Mouse (Mus musculus): ENCODE measurements around the gene Abat. TPM values are rescaled to one million over a fixed set of nuclear protein-coding genes. Genes with fewer than 3 reads are reported as not detected.
A peak's percentile ranks its signal among the peaks of the same experiment; 100 is the strongest.

Abat gene
- polyA plus RNA-seq, 1 experiment = 9.5 TPM

GRCm38 (mm10) chr16:8491743-8492490 lies 21.3 kb upstream of the Abat start:
- 62% methylated on average over 13 of the region's 13 CpGs for WGBS
- no peak overlapping the region for H3K4me3 ChIP-seq (ENCODE audit: control insufficient read depth, insufficient read depth, low read length)
- H3K27me3 ChIP-seq (ENCODE audit: control insufficient read depth, insufficient read depth, low read length) = no peaks in the 10 kb centered on the region
- H3K36me3 ChIP-seq (ENCODE audit: control insufficient read depth, insufficient read depth, low read length) = no peaks in the 10 kb centered on the region
- no peak overlapping the region for H3K27ac ChIP-seq (ENCODE audit: control insufficient read depth, insufficient read depth, low read length)
- TF ChIP-seq POLR2A (IDR thresholded peaks at IDR 0.05; ENCODE audit: control insufficient read depth, extremely low read depth, insufficient read depth, low read length, poor library complexity) = no peak
- no peak for TF ChIP-seq CTCF (IDR thresholded peaks at IDR 0.05; ENCODE audit: borderline replicate concordance, control insufficient read depth, extremely low read depth, insufficient read depth, low read length, poor library complexity)
- DNase-seq = no peak
- no peaks in the 10 kb centered on the region for H3K4me1 ChIP-seq (replicated peaks; ENCODE audit: control insufficient read depth, insufficient read depth, low read length)

GRCm38 (mm10) chr16:8494268-8494667 lies 19.0 kb upstream of the Abat start:
- H3K4me3 ChIP-seq (ENCODE audit: control insufficient read depth, insufficient read depth, low read length) = no peak overlapping the region
- no peak overlapping the region for H3K27ac ChIP-seq (ENCODE audit: control insufficient read depth, insufficient read depth, low read length)
- DNase-seq = peak; percentile 63
- H3K36me3 ChIP-seq (ENCODE audit: control insufficient read depth, insufficient read depth, low read length) = no peaks in the 10 kb centered on the region
- TF ChIP-seq CTCF (IDR thresholded peaks at IDR 0.05; ENCODE audit: borderline replicate concordance, control insufficient read depth, extremely low read depth, insufficient read depth, low read length, poor library complexity) = no peak
- TF ChIP-seq POLR2A (IDR thresholded peaks at IDR 0.05; ENCODE audit: control insufficient read depth, extremely low read depth, insufficient read depth, low read length, poor library complexity) = no peak
- H3K27me3 ChIP-seq (ENCODE audit: control insufficient read depth, insufficient read depth, low read length) = no peaks in the 10 kb centered on the region
- WGBS = 26% methylated on average over 4 of the region's 4 CpGs
- no peaks in the 10 kb centered on the region for H3K4me1 ChIP-seq (replicated peaks; ENCODE audit: control insufficient read depth, insufficient read depth, low read length)

- Histone ChIP-seq H3K27me3 (ENCODE audit: control insufficient read depth, insufficient read depth, low read length) (no peaks in the 10 kb centered on the region), H3K36me3 (ENCODE audit: control insufficient read depth, insufficient read depth, low read length) (no peaks in the 10 kb centered on the region), H3K4me3 (ENCODE audit: control insufficient read depth, insufficient read depth, low read length) (no peak overlapping the region), H3K4me1 (replicated peaks; ENCODE audit: control insufficient read depth, insufficient read depth, low read length) (no peaks in the 10 kb centered on the region), H3K27ac (ENCODE audit: control insufficient read depth, insufficient read depth, low read length) (no peak overlapping the region)
- no peak for DNase-seq
- WGBS = 77% methylated on average over 2 of the region's 2 CpGs
- no peak for TF ChIP-seq CTCF (IDR thresholded peaks at IDR 0.05; ENCODE audit: borderline replicate concordance, control insufficient read depth, extremely low read depth, insufficient read depth, low read length, poor library complexity)
- no peak for TF ChIP-seq POLR2A (IDR thresholded peaks at IDR 0.05; ENCODE audit: control insufficient read depth, extremely low read depth, insufficient read depth, low read length, poor library complexity)
These were observed 16.3 kb upstream of the Abat start for GRCm38 (mm10) chr16:8496967-8497366.

GRCm38 (mm10) chr16:8504271-8504670 lies 9.0 kb upstream of the Abat start:
- no peak for DNase-seq
- no peaks in the 10 kb centered on the region for H3K27me3 ChIP-seq (ENCODE audit: control insufficient read depth, insufficient read depth, low read length)
- no peak overlapping the region for H3K27ac ChIP-seq (ENCODE audit: control insufficient read depth, insufficient read depth, low read length)
- no peaks in the 10 kb centered on the region for H3K36me3 ChIP-seq (ENCODE audit: control insufficient read depth, insufficient read depth, low read length)
- TF ChIP-seq POLR2A (IDR thresholded peaks at IDR 0.05; ENCODE audit: control insufficient read depth, extremely low read depth, insufficient read depth, low read length, poor library complexity) = no peak
- no peak for TF ChIP-seq CTCF (IDR thresholded peaks at IDR 0.05; ENCODE audit: borderline replicate concordance, control insufficient read depth, extremely low read depth, insufficient read depth, low read length, poor library complexity)
- no peak overlapping the region for H3K4me3 ChIP-seq (ENCODE audit: control insufficient read depth, insufficient read depth, low read length)
- H3K4me1 ChIP-seq (replicated peaks; ENCODE audit: control insufficient read depth, insufficient read depth, low read length) = no peaks in the 10 kb centered on the region
- 44% methylated on average over 2 of the region's 2 CpGs for WGBS

- Histone ChIP-seq H3K4me3 (ENCODE audit: control insufficient read depth, insufficient read depth, low read length) (no peak overlapping the region), H3K27ac (ENCODE audit: control insufficient read depth, insufficient read depth, low read length) (no peak overlapping the region), H3K36me3 (ENCODE audit: control insufficient read depth, insufficient read depth, low read length) (no peaks in the 10 kb centered on the region), H3K27me3 (ENCODE audit: control insufficient read depth, insufficient read depth, low read length) (no peaks in the 10 kb centered on the region; the same call in 1 of the 2 replicates), H3K4me1 (replicated peaks; ENCODE audit: control insufficient read depth, insufficient read depth, low read length) (no peaks in the 10 kb centered on the region; the same call in 1 of the 2 replicates)
- TF ChIP-seq POLR2A (IDR thresholded peaks at IDR 0.05; ENCODE audit: control insufficient read depth, extremely low read depth, insufficient read depth, low read length, poor library complexity) = no peak
- TF ChIP-seq CTCF (IDR thresholded peaks at IDR 0.05; ENCODE audit: borderline replicate concordance, control insufficient read depth, extremely low read depth, insufficient read depth, low read length, poor library complexity) = no peak
- no peak for DNase-seq
- WGBS = 83% methylated on average over 5 of the region's 5 CpGs
These were observed 3.3 kb upstream of the Abat start for GRCm38 (mm10) chr16:8509894-8510293.

- DNase-seq = no peak
- WGBS = 13% methylated on average over 5 of the region's 5 CpGs
- no peaks in the 10 kb centered on the region; the same call in 1 of the 2 replicates for H3K4me1 ChIP-seq (replicated peaks; ENCODE audit: control insufficient read depth, insufficient read depth, low read length)
- no peak overlapping the region for H3K27ac ChIP-seq (ENCODE audit: control insufficient read depth, insufficient read depth, low read length)
- H3K36me3 ChIP-seq (ENCODE audit: control insufficient read depth, insufficient read depth, low read length) = no peaks in the 10 kb centered on the region
- H3K4me3 ChIP-seq (ENCODE audit: control insufficient read depth, insufficient read depth, low read length) = no peak overlapping the region
- TF ChIP-seq POLR2A (IDR thresholded peaks at IDR 0.05; ENCODE audit: control insufficient read depth, extremely low read depth, insufficient read depth, low read length, poor library complexity) (no peak), CTCF (IDR thresholded peaks at IDR 0.05; ENCODE audit: borderline replicate concordance, control insufficient read depth, extremely low read depth, insufficient read depth, low read length, poor library complexity) (no peak)
- H3K27me3 ChIP-seq (ENCODE audit: control insufficient read depth, insufficient read depth, low read length) = no peaks in the 10 kb centered on the region; the same call in 1 of the 2 replicates
These were observed 399 bp upstream of the Abat start for GRCm38 (mm10) chr16:8512830-8513229.

Measured in thymus, adult 2 months (tissue).